Mouse (Mus musculus): ENCODE data around the gene Sec31a. TPM values are rescaled to one million over a fixed set of nuclear protein-coding genes. Genes with fewer than 3 reads are reported as not detected.
A peak's percentile ranks its signal among the peaks of the same experiment; 100 is the strongest.

Sec31a gene
- polyA plus RNA-seq, 1 experiment from 2014 or later: 183 TPM

DNA sequence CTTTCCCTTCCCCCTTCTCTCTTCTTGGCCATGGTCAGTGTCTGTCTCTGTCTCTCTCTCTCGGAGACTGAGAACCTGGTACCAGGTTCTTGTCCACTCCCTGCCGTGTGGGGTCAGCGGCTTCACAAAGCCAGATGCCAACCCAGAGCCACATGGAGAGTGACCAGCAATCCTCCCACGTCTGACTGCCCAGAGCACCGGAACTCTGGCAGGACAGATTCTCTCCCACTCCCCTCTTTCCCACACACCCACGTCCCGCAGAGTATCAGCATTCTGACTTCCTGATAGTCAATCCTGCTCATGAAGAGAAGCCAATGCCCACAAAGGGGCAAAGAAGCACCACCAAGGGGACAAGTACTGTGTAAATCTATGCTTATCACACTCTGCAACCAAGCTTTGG lies 7.6 kb upstream of the Sec31a start:
- Histone ChIP-seq H3K4me2 (replicated peaks; ENCODE audit: low read depth, low read length) (0 out of 2 replicates have a peak overlapping the region, but pooled peaks have one; percentile 2), H3K4me3 (ENCODE audit: low read depth, low read length) (no peak overlapping the region), H3K9ac (replicated peaks; ENCODE audit: low read depth, low read length) (no peak overlapping the region), H3K27me3 (ENCODE audit: control insufficient read depth, insufficient read depth, low read length) (no peaks in the 10 kb centered on the region), H3K27ac (ENCODE audit: low read length) (no peak overlapping the region), H3K4me1 (ENCODE audit: control insufficient read depth, insufficient read depth, low read length) (peaks cover 33% of the 10 kb centered on the region; the same call in 1 of the 2 replicates), H3K36me3 (ENCODE audit: control insufficient read depth, insufficient read depth, low read length) (peaks cover 78% of the 10 kb centered on the region), H3K9me3 (ENCODE audit: control insufficient read depth, low read depth, low read length) (no peaks in the 10 kb centered on the region)
- 70% methylated on average over 7 of the region's 7 CpGs for WGBS
- no peak for ATAC-seq (ENCODE audit: insufficient number of reproducible peaks, insufficient read depth, low FRiP score, low read depth)

DNA sequence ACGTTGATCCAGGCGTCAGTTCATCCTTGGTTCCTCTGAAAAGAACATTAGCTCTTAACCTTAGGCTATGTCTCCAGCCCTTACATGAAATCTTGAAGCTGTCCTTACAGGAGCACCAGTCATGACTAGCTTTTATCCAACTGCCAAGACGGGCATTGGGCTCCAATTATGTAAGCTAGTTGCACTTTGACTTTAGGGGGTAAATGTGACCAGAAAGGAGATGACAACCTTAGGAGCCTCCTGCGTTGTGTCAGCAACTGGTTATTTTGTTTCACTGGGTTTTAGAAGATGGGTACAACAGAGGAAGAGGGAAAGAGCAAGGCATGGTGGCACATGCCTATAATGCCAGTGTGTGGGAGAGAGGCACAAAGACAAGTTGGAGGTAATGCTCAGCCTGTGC lies 2.8 kb upstream of the Sec31a start:
- peaks cover 50% of the 10 kb centered on the region for H3K36me3 ChIP-seq (ENCODE audit: control insufficient read depth, insufficient read depth, low read length)
- no peak for ATAC-seq (ENCODE audit: insufficient number of reproducible peaks, insufficient read depth, low FRiP score, low read depth)
- 69% methylated on average over 4 of the region's 4 CpGs for WGBS

DNA sequence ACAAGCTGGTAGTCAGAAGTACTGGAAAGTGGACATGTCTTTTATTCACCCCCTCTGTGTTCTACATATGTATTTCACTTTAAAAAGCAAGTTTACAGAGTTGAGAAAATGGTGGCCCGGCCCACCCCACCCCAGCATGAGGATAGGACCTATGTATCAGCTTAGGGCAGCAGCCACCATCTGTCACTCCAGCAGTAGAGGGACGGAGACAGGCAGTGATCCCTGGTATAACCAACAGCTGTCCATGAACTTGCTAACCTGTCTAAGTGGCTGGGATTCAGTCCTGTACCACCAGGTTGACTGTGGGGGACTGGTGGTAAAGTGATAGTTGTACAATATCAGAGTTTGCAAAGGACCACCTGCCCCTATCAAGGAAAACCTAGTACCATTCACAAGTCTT lies 2.0 kb upstream of the Sec31a start:
- ATAC-seq (ENCODE audit: insufficient number of reproducible peaks, insufficient read depth, low FRiP score, low read depth): no peak
- 82% methylated on average over 2 of the region's 2 CpGs for WGBS
- Histone ChIP-seq H3K9me3 (ENCODE audit: control insufficient read depth, low read depth, low read length) (no peaks in the 10 kb centered on the region), H3K36me3 (ENCODE audit: control insufficient read depth, insufficient read depth, low read length) (peaks cover 43% of the 10 kb centered on the region), H3K4me1 (ENCODE audit: control insufficient read depth, insufficient read depth, low read length) (peaks cover 12% of the 10 kb centered on the region), H3K4me2 (replicated peaks; ENCODE audit: low read depth, low read length) (no peak overlapping the region), H3K27me3 (ENCODE audit: control insufficient read depth, insufficient read depth, low read length) (no peaks in the 10 kb centered on the region), H3K27ac (ENCODE audit: low read length) (no peak overlapping the region), H3K4me3 (ENCODE audit: low read depth, low read length) (no peak overlapping the region), H3K9ac (replicated peaks; ENCODE audit: low read depth, low read length) (no peak overlapping the region)

More for the DNA sequence above, 2.8 kb upstream of the Sec31a start:
- Histone ChIP-seq H3K27ac (ENCODE audit: low read length) (no peak overlapping the region), H3K27me3 (ENCODE audit: control insufficient read depth, insufficient read depth, low read length) (no peaks in the 10 kb centered on the region), H3K4me2 (replicated peaks; ENCODE audit: low read depth, low read length) (no peak overlapping the region), H3K9ac (replicated peaks; ENCODE audit: low read depth, low read length) (no peak overlapping the region), H3K4me1 (ENCODE audit: control insufficient read depth, insufficient read depth, low read length) (peaks cover 11% of the 10 kb centered on the region), H3K9me3 (ENCODE audit: control insufficient read depth, low read depth, low read length) (no peaks in the 10 kb centered on the region), H3K4me3 (ENCODE audit: low read depth, low read length) (no peak overlapping the region)

DNA sequence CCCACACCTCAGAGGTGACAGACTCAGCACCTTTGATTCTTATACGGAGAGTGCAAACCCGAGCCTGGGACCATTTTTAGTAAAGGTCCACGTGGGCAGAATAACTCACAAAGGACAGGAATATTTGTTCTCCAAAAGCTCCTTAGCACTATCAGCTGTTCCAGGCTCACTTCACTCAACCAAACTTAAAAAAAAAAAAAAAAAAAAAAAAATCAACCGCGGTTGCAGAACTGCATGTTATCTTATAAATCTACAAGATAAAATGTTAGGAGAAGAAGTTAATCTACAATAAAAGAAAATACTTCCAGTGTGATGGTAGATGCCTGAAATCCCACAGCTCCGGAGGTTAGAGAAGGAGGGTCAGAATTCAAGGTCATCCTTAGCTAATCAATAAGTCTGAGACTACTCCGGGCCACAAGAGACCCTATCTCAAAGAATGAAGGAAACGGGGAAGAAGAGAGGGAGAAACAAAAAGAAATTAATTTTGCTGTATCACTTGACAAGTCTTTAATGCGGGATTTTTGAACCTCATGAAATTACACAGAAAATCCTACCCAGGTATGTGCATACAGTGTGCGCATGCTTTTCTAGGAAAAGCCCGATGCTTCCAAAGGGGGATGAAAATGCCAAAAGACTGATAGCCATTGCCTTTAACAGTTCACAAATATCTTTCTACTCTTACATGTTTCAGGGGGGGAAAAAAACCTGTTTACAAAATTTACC lies 1.4 kb downstream of the Sec31a start:
- Histone ChIP-seq H3K36me3 (ENCODE audit: control insufficient read depth, insufficient read depth, low read length) (peaks cover 9% of the 10 kb centered on the region), H3K27ac (ENCODE audit: low read length) (no peak overlapping the region), H3K4me3 (ENCODE audit: low read depth, low read length) (peak overlapping the region; percentile 89), H3K4me1 (ENCODE audit: control insufficient read depth, insufficient read depth, low read length) (peaks cover 18% of the 10 kb centered on the region), H3K9ac (replicated peaks; ENCODE audit: low read depth, low read length) (peak overlapping the region; percentile 84), H3K27me3 (ENCODE audit: control insufficient read depth, insufficient read depth, low read length) (no peaks in the 10 kb centered on the region), H3K4me2 (replicated peaks; ENCODE audit: low read depth, low read length) (peak overlapping the region; percentile 76), H3K9me3 (ENCODE audit: control insufficient read depth, low read depth, low read length) (no peaks in the 10 kb centered on the region)
- WGBS: 34% methylated on average over 11 of the region's 11 CpGs
- ATAC-seq (ENCODE audit: insufficient number of reproducible peaks, insufficient read depth, low FRiP score, low read depth): no peak

DNA sequence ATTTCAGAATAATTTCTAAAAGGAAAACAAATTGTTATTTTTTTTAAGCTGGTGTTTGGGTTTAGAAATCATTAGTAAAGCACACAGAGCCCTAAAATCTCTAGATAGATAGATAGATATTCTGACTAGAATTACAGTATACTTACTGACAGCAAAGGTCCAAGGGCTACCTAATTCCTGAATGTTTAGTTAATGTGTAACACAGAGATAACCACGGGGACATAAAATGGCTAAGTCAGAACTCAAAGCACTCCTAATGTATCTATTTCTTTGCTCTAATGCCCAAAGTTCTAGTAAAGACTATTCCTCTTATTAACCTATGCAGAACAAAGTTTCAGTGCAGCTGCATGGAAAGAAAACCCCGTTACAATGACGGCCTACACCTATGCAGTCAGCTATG lies 3.1 kb downstream of the Sec31a start:
- Histone ChIP-seq H3K27ac (ENCODE audit: low read length) (no peak overlapping the region), H3K4me1 (ENCODE audit: control insufficient read depth, insufficient read depth, low read length) (peaks cover 18% of the 10 kb centered on the region), H3K9me3 (ENCODE audit: control insufficient read depth, low read depth, low read length) (no peaks in the 10 kb centered on the region), H3K4me3 (ENCODE audit: low read depth, low read length) (no peak overlapping the region), H3K4me2 (replicated peaks; ENCODE audit: low read depth, low read length) (no peak overlapping the region; the same call in 1 of the 2 replicates), H3K36me3 (ENCODE audit: control insufficient read depth, insufficient read depth, low read length) (peaks cover under 1% of the 10 kb centered on the region; the same call in 1 of the 2 replicates), H3K9ac (replicated peaks; ENCODE audit: low read depth, low read length) (no peak overlapping the region), H3K27me3 (ENCODE audit: control insufficient read depth, insufficient read depth, low read length) (no peaks in the 10 kb centered on the region)
- no peak for ATAC-seq (ENCODE audit: insufficient number of reproducible peaks, insufficient read depth, low FRiP score, low read depth)
- WGBS: 44% methylated on average over 3 of the region's 3 CpGs

DNA sequence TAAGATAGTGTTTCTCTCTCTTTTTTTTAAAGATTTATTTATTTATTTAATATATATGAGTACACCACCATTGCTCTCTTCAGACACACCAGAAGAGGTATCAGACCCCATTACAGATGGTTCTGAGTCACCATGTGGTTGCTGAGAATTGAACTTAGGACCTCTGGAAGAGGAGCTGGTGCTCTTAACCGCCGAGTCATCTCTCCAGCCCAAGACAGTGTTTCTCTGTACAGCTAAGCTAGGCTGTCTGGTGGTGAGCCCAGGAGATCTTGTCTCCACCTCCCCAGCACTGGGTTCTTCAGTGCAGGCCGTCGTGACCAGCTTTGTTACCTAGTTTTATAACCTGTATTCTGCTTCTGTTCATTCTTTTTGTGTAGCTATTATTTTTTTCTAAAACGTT lies 5.8 kb downstream of the Sec31a start:
- H3K9ac ChIP-seq (replicated peaks; ENCODE audit: low read depth, low read length): no peak overlapping the region
- H3K36me3 ChIP-seq (ENCODE audit: control insufficient read depth, insufficient read depth, low read length): peaks cover 22% of the 10 kb centered on the region; the same call in 1 of the 2 replicates
- H3K4me3 ChIP-seq (ENCODE audit: low read depth, low read length): no peak overlapping the region
- no peaks in the 10 kb centered on the region for H3K9me3 ChIP-seq (ENCODE audit: control insufficient read depth, low read depth, low read length)
- H3K4me2 ChIP-seq (replicated peaks; ENCODE audit: low read depth, low read length): no peak overlapping the region
- no peaks in the 10 kb centered on the region for H3K27me3 ChIP-seq (ENCODE audit: control insufficient read depth, insufficient read depth, low read length)
- H3K27ac ChIP-seq (ENCODE audit: low read length): no peak overlapping the region
- ATAC-seq (ENCODE audit: insufficient number of reproducible peaks, insufficient read depth, low FRiP score, low read depth): no peak
- 87% methylated on average over 5 of the region's 5 CpGs for WGBS
- H3K4me1 ChIP-seq (ENCODE audit: control insufficient read depth, insufficient read depth, low read length): peaks cover 18% of the 10 kb centered on the region

DNA sequence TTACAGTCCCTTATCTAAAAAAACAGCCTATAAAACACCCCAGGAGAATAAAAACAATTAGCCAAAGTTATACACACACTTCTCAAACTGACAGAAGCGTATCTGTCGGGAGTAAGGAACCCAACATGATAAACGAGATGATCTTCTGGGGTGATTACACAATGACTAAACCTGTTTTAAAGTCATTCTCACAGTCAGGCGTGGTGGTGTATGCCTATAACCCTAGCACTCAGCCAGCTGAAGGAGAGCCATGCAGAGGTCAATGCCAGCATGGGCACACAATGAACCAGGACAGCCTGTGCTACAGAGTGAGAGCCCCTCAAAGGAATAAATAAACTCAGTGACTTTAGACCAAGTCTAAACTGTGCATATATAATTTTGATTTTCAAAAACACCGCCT lies 7.5 kb downstream of the Sec31a start:
- Histone ChIP-seq H3K9me3 (ENCODE audit: control insufficient read depth, low read depth, low read length) (no peaks in the 10 kb centered on the region), H3K9ac (replicated peaks; ENCODE audit: low read depth, low read length) (no peak overlapping the region), H3K4me3 (ENCODE audit: low read depth, low read length) (no peak overlapping the region), H3K36me3 (ENCODE audit: control insufficient read depth, insufficient read depth, low read length) (peaks cover 38% of the 10 kb centered on the region), H3K27ac (ENCODE audit: low read length) (no peak overlapping the region), H3K4me2 (replicated peaks; ENCODE audit: low read depth, low read length) (no peak overlapping the region), H3K27me3 (ENCODE audit: control insufficient read depth, insufficient read depth, low read length) (no peaks in the 10 kb centered on the region), H3K4me1 (ENCODE audit: control insufficient read depth, insufficient read depth, low read length) (peaks cover 12% of the 10 kb centered on the region)
- no peak for ATAC-seq (ENCODE audit: insufficient number of reproducible peaks, insufficient read depth, low FRiP score, low read depth)
- WGBS: 67% methylated on average over 5 of the region's 5 CpGs

DNA sequence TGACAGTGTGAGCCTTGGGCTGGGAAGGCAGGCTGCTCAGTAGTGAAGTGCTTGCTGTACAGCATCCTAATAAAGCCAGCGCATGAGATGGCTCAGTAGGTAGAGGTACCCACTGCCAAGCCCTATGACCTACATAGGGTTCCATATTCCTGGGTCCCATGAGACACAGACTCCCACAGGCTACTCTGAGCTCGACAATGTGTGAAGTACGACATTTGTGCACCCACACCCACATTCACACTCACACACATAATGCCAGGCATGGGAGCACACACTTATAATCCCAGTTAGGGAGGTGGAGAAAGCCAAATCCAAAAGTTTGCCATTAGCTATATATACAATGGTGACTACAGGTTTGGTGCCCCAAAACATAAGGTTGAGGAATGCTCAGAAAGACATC lies 19.3 kb downstream of the Sec31a start:
- no peak overlapping the region for H3K9ac ChIP-seq (replicated peaks; ENCODE audit: low read depth, low read length)
- H3K27me3 ChIP-seq (ENCODE audit: control insufficient read depth, insufficient read depth, low read length): no peaks in the 10 kb centered on the region
- no peaks in the 10 kb centered on the region for H3K4me1 ChIP-seq (ENCODE audit: control insufficient read depth, insufficient read depth, low read length)
- no peaks in the 10 kb centered on the region for H3K9me3 ChIP-seq (ENCODE audit: control insufficient read depth, low read depth, low read length)
- peaks cover 75% of the 10 kb centered on the region for H3K36me3 ChIP-seq (ENCODE audit: control insufficient read depth, insufficient read depth, low read length)
- no peak overlapping the region for H3K4me2 ChIP-seq (replicated peaks; ENCODE audit: low read depth, low read length)
- 98% methylated on average over 3 of the region's 3 CpGs for WGBS
- ATAC-seq (ENCODE audit: insufficient number of reproducible peaks, insufficient read depth, low FRiP score, low read depth): no peak
- no peak overlapping the region for H3K4me3 ChIP-seq (ENCODE audit: low read depth, low read length)
- H3K27ac ChIP-seq (ENCODE audit: low read length): no peak overlapping the region

DNA sequence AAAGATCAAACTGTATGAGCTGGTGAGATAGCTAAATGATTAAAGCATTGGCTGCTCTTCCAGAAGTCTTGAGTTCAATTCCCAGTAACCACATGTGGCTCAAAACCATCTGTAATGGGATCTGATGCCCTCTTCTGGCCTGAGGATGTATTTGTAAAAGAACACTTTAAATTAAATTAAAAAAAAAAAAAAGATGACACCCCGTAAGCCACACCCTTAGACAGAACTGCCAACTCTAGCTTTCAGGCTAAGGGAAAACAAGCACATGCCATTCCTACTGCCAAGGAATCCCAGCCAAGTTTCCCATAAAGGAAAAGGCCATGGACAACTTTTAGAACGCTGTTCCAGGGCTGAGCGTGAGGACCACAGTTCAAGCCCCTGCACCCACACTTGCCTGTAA lies 22.4 kb downstream of the Sec31a start:
- WGBS: 90% methylated on average over 3 of the region's 3 CpGs

More for the DNA sequence above, 22.4 kb downstream of the Sec31a start:
- H3K9me3 ChIP-seq (ENCODE audit: control insufficient read depth, low read depth, low read length): no peaks in the 10 kb centered on the region
- H3K4me3 ChIP-seq (ENCODE audit: low read depth, low read length): no peak overlapping the region
- no peak overlapping the region for H3K27ac ChIP-seq (ENCODE audit: low read length)
- no peak overlapping the region for H3K9ac ChIP-seq (replicated peaks; ENCODE audit: low read depth, low read length)
- no peaks in the 10 kb centered on the region for H3K27me3 ChIP-seq (ENCODE audit: control insufficient read depth, insufficient read depth, low read length)
- ATAC-seq (ENCODE audit: insufficient number of reproducible peaks, insufficient read depth, low FRiP score, low read depth): no peak
- peaks cover 81% of the 10 kb centered on the region for H3K36me3 ChIP-seq (ENCODE audit: control insufficient read depth, insufficient read depth, low read length)
- H3K4me1 ChIP-seq (ENCODE audit: control insufficient read depth, insufficient read depth, low read length): no peaks in the 10 kb centered on the region
- no peak overlapping the region for H3K4me2 ChIP-seq (replicated peaks; ENCODE audit: low read depth, low read length)

Measured in stomach, embryonic 14.5 days (tissue).